Mouse (Mus musculus) small intestine, adult 2 months (tissue): ENCODE data around the gene Nid1.

Experiments
- CTCF ChIP-seq: fragments of 200-500 bp; IDR thresholded peaks from 2 replicates; pipeline ENCODE4 v1.5.1; 2012; ENCODE audit warnings: low read depth, mild to moderate bottlenecking, control low read depth, inconsistent platforms, low read length, moderate library complexity, mixed read lengths; ENCODE audit not compliant: insufficient replicate concordance, insufficient read length; ENCODE audit errors: extremely low read depth
- POLR2A ChIP-seq: fragments of 200-500 bp; IDR thresholded peaks from 2 replicates; pipeline ENCODE4 v1.6.1; 2012; ENCODE audit warnings: low read depth, mild to moderate bottlenecking, control low read depth, inconsistent platforms, low read length, moderate library complexity

GRCm38 (mm10) chr13:13468513-13468912, 31.2 kb downstream of the Nid1 start:
- TF ChIP-seq POLR2A (no peak), CTCF (no peak)
